Mouse (Mus musculus): ENCODE data around the gene Defb26.

Defb26 gene

DNA sequence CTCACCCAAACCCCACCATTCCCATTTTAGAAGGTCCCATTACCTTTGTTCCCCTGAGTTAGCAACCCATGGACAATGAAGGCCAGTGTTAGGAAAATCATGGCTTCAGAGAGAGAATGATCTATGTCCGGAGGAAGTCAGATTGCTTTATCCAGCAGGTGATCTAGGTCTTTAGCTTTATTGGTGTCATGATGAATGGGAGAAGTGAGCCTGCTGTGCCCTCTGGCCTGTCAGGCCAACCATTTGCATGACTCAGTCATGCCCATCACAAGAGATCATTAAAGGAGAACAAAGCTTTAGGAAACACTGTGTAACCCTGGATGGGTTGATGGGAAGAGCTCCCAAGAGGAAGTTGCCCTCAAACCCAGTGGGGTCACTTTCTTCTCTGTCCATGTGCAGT lies at the start of gene Defb26:
TSS of gene Defb26 (minus strand) at position 101 of the 400 bp plus-strand sequence.
- DNase-seq, result no peak

DNA sequence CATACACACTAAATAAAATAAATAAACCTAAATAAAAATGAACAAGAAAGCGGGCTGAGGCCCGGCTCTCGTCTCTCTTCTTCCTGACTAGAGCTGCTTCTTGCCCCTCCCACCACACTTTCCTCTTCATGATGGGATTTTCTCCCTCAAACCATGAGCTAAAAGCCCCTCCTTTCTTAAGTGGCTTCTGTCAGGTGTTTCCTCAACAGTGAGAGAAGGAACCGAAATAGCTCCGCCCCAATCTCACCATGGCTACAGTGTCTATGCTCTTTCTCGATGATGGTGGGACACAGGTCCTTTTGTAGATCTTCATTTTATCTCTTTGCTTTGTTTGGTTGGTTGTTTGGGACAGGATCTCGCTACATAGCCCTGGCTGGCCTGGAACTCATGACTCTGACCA lies 45.2 kb upstream of the Defb26 start:
- DNase-seq, result no peak

- DNase-seq, result peak; percentile 39
These were observed 42.4 kb upstream of the Defb26 start for GRCm38 (mm10) chr2:152553774-152554423.

- no peak for DNase-seq
These were observed 36.6 kb upstream of the Defb26 start for GRCm38 (mm10) chr2:152548124-152548523.

DNA sequence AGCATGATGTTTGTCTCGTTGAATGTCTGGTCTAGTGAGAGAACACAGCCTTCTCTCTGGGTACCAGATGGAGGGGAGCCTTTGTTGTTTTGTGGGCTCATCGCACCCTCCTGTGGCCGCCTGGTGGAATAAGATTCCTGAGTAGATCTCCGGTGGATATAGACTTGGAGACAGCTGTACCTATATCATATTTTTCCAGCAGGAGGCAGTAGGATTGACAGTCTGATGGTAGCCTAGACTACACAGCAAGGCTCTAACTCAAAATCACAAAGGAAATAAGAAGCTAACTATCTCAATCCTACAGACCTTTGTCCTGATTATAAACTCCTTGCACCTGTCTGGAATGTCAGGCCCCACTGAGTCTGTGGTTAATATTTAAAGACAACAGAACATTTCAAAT lies 33.2 kb upstream of the Defb26 start:
- peak; percentile 18 for DNase-seq

GRCm38 (mm10) chr2:152543478-152543877 lies 32.0 kb upstream of the Defb26 start:
- DNase-seq, result no peak

GRCm38 (mm10) chr2:152542897-152543296 lies 31.4 kb upstream of the Defb26 start:
- DNase-seq, result no peak

- DNase-seq, result no peak
These were observed 30.5 kb upstream of the Defb26 start for GRCm38 (mm10) chr2:152541979-152542378.

- no peak for DNase-seq
These were observed 28.6 kb upstream of the Defb26 start, which contains the start of gene Defb29 for GRCm38 (mm10) chr2:152539944-152540710. Gene Defb29 (minus strand): TSS chr2:152540098.

- DNase-seq, result no peak
These were observed 6.5 kb upstream of the Defb26 start, which contains the start of gene Defb28 for GRCm38 (mm10) chr2:152517981-152518380. Gene Defb28 (plus strand): TSS chr2:152518255.

GRCm38 (mm10) chr2:152516084-152516483 lies 4.6 kb upstream of the Defb26 start:
- no peak for DNase-seq

DNA sequence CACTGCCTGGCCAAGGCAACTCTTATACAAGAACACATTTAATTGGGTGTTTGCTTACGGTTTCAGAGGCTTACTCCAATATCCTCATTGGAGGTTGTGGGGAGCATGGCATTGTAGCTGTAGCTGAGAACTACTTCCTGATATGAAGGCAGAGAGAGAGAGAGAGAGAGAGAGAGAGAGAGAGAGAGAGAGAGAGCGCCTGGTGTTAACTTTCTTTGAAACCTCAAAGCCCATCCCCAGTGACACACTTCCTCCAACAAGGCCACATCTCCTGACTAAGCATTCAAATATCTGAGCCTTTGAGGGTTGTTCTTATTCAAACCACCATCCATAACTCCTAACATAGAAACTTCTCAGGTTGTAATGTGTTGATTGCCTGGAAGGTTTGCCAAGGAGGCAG lies 7.5 kb downstream of the Defb26 start:
- DNase-seq, result no peak

DNA sequence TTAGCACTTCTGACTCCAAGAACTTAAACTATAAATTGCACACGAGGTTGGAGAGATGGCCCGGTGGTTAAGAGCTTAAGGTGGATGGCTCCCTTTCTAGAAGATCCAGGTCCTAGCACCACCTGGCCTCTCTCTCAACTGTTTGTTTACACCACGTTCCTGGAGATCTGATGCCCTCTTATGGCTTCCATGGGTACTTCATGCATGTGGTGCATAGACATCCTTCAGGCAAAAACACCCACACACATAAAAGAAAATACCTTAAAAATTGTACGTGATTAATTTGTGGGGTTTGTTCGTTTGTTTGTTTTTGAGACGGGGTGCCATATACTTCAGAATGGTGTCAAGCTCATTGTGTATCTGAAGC lies 10.6 kb downstream of the Defb26 start:
- no peak for DNase-seq

DNA sequence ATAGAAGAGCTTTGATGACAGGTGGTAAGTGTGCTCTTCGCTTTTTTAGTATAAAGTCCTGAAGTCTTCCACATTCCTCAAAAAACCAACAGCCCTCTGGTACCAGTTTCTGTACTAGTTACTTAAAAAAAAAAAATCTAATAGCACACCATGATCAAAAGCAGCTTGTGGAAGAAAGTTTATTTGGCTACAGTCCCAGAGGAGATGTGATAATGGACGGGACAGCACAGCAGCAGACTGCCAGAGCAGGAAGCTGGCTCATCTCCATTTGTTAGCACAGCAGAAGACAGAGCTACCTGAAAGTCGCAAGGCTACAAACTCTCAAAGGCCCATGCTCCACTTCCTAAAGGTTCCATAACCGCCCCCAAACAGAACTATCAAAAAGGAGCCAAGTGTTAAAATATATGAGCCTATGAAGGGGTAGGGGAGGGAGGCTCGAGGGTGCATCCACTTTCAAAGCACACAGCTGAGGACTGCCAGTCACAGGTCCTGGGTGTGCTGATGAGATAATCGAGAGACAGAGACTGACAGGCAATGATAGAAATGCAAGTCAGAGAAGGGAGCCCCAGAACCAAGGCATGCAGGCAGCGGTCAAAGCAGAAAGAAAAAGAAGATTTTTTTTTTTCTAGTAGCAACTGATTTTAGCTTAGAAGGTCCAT lies 11.2 kb downstream of the Defb26 start:
- DNase-seq, result no peak

GRCm38 (mm10) chr2:152498020-152498419 lies 13.5 kb downstream of the Defb26 start:
- DNase-seq, result no peak

GRCm38 (mm10) chr2:152493151-152493550 lies 18.3 kb downstream of the Defb26 start:
- no peak for DNase-seq

DNA sequence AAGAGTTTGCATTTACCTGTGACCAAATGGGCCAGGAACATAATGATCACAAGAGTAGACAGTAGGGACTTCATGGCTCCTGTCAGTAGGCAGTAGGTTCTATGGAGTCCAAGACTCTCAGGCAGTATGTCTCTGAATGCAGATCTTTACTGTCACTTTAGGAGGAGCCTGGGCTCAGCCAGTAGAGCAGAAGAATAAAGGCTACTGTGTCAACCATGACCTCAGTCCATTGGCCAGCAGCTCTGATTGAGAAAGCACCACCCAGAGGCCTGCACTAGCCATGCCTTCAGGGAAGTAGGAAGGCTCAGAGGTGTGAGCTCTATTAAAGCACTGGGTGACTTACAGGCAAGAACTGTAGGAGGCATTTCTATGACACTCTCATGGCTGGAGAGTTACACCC lies 21.5 kb downstream of the Defb26 start, which contains the start of gene Defb22:
TSS of gene Defb22 (minus strand) at position 101 of the 400 bp plus-strand sequence.
- no peak for DNase-seq

- peak; percentile 18 for DNase-seq
These were observed 24.5 kb downstream of the Defb26 start for GRCm38 (mm10) chr2:152487024-152487423.

DNA sequence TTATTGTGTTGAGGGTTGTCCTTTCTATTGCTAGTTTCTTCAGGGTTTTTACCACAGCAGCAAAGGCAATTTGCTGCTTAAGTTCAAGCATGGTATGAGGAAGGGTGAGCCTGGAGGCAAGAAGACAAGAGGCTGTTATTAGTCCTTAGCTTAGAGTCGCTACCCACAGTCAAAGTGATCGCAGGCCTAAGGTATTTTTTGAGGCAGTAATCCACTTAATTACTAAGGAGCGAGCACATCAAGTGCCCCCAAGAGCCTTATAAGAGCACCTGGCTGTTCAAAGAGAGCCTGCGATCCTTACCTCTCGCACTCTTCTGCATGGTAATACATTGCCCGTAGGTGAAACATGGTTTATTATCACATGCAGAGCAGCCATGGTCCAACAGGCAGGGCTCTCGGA lies 29.8 kb downstream of the Defb26 start:
- no peak for DNase-seq

DNA sequence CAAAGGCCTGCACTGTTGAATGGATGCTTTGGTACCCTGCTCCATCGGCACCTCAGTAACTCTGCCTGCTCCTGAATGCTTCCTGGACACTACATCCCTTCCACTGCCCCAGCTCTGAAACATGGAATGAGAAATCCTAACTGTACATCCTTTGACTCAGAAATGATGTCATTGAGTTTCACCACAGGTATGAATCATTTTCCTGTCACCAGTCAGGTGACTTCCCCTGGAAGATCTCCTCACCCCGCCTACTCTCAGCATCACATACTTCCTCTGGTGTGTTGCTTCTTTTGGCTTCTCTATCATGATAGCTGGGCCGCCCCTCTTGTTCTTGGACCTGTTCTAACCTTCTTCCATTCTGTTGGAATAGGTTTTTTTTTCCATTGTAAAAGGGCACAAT lies 30.6 kb downstream of the Defb26 start:
- DNase-seq, result no peak

GRCm38 (mm10) chr2:152476763-152477162 lies 34.7 kb downstream of the Defb26 start, which contains the start of gene Defb20:
Gene Defb20 (plus strand): TSS chr2:152477063.
- DNase-seq, result no peak

DNA sequence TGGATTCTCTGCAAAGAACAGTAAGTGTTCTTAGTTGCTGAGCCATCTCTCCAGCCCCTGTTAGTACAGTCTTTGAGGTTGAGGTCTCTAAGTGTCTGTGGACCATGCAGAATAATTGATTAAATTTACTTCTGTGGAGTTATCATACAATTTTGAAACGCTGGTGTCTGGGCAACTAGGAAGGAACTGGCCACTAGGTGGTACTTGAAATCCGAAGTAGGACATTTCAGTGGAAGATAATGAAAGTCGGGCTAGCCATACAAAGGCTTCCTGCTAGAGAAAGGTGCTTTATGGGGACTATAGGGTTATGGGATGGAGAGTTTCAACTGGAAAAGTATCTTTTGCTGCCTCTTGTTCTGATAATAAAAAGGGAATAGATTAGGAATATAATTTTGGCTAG lies 39.1 kb downstream of the Defb26 start:
- DNase-seq, result no peak

DNA sequence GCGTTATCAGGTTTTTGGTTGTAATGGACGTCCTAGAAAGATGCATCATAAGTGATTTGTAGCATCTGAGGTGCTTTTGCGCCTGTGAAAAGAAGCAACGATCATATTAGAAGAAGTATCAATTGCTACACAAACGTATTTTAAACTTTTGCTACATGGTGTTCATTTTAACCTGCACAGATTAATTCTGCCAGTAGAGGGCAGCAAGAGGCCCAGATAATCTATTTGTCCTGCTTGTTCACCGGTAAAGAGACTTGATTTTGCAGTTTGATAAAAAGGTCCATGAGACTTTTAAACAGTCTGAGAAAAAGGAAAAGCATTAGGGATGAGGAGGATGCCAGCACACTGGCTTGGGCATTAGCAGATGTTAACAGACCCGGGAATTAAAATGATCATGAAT lies 40.5 kb downstream of the Defb26 start:
- no peak for DNase-seq
